Mouse (Mus musculus): ENCODE measurements around the gene Pdpn. TPM values are rescaled to one million over a fixed set of nuclear protein-coding genes. Genes with fewer than 3 reads are reported as not detected.
"Not testable (repeated sequence)": the region's sequence is repeated elsewhere in the genome, so short reads cannot be mapped to it uniquely, and the experiment has no call there.

Gene Pdpn
- 37.1 and 39.0 TPM in 2 replicates for polyA plus RNA-seq (2016; fragmentation: Nextera tagmentation; extraction: Ambion mirVana)

GRCm38 (mm10) chr4:143299325-143300070 is at the start of gene Pdpn:
TSS of gene Pdpn (minus strand) at chr4:143299564.
- peak; percentile 66 for ATAC-seq (ENCODE audit: insufficient number of reproducible peaks, insufficient read depth, low FRiP score, low TSS enrichment)
- H3K27ac ChIP-seq = peak within 1 kb of the TSS; percentile 72
- peak within 1 kb of the TSS; percentile 43 for H3K4me3 ChIP-seq
- H3K36me3 ChIP-seq = no peaks in the 10 kb centered on the region
- peak within 1 kb of the TSS; percentile 70 for H3K4me2 ChIP-seq (replicated peaks)
- under 1% methylated on average over 31 of the region's 31 CpGs for WGBS
- H3K9ac ChIP-seq = peak within 1 kb of the TSS; percentile 50
- no peaks in the 10 kb centered on the region for H3K27me3 ChIP-seq
- peaks cover 45% of the 10 kb centered on the region for H3K4me1 ChIP-seq
- H3K9me3 ChIP-seq = no peaks in the 10 kb centered on the region

- H3K27me3 ChIP-seq = peaks cover 50% of the 10 kb centered on the region
- no peak for ATAC-seq (ENCODE audit: insufficient number of reproducible peaks, insufficient read depth, low FRiP score, low TSS enrichment)
- H3K4me2 ChIP-seq (replicated peaks) = no peak overlapping the region
- H3K9ac ChIP-seq = no peak overlapping the region
- no peaks in the 10 kb centered on the region for H3K9me3 ChIP-seq
- H3K27ac ChIP-seq = no peak overlapping the region
- 0 out of 2 replicates have a peak, but pooled peaks cover 10% of the 10 kb centered on the region for H3K4me1 ChIP-seq
- H3K36me3 ChIP-seq = no peaks in the 10 kb centered on the region
- WGBS = 23% methylated on average over 5 of the region's 5 CpGs
- H3K4me3 ChIP-seq = no peak overlapping the region
Measured at GRCm38 (mm10) chr4:143348678-143349077, 49.3 kb upstream of the Pdpn start.

GRCm38 (mm10) chr4:143345491-143345890 is 46.1 kb upstream of the Pdpn start:
- H3K27ac ChIP-seq; H3K36me3 ChIP-seq; H3K4me2 ChIP-seq (replicated peaks); H3K9me3 ChIP-seq; ATAC-seq (ENCODE audit: insufficient number of reproducible peaks, insufficient read depth, low FRiP score, low TSS enrichment); H3K4me3 ChIP-seq; H3K9ac ChIP-seq; H3K4me1 ChIP-seq: not testable (repeated sequence)
- 81% methylated on average over 5 of the region's 5 CpGs for WGBS
- peaks cover 30% of the 10 kb centered on the region for H3K27me3 ChIP-seq

- WGBS = 83% methylated on average over 7 of the region's 7 CpGs
- Histone ChIP-seq H3K4me2 (replicated peaks) (no peak overlapping the region), H3K27me3 (no peaks in the 10 kb centered on the region), H3K36me3 (no peaks in the 10 kb centered on the region), H3K9ac (no peak overlapping the region), H3K9me3 (no peaks in the 10 kb centered on the region), H3K27ac (no peak overlapping the region), H3K4me3 (no peak overlapping the region), H3K4me1 (no peaks in the 10 kb centered on the region)
- ATAC-seq (ENCODE audit: insufficient number of reproducible peaks, insufficient read depth, low FRiP score, low TSS enrichment) = no peak
Measured at GRCm38 (mm10) chr4:143341470-143341869, 42.1 kb upstream of the Pdpn start.

GRCm38 (mm10) chr4:143339808-143340207 is 40.4 kb upstream of the Pdpn start:
- H3K9ac ChIP-seq = no peak overlapping the region
- 86% methylated on average over 13 of the region's 13 CpGs for WGBS
- no peak overlapping the region for H3K4me3 ChIP-seq
- no peaks in the 10 kb centered on the region for H3K36me3 ChIP-seq
- no peaks in the 10 kb centered on the region for H3K27me3 ChIP-seq
- H3K4me1 ChIP-seq = no peaks in the 10 kb centered on the region
- ATAC-seq (ENCODE audit: insufficient number of reproducible peaks, insufficient read depth, low FRiP score, low TSS enrichment) = no peak
- no peak overlapping the region for H3K27ac ChIP-seq
- H3K9me3 ChIP-seq = no peaks in the 10 kb centered on the region
- no peak overlapping the region for H3K4me2 ChIP-seq (replicated peaks)

- H3K9ac ChIP-seq = no peak overlapping the region
- WGBS = 60% methylated on average over 2 of the region's 2 CpGs
- H3K36me3 ChIP-seq = no peaks in the 10 kb centered on the region
- H3K4me3 ChIP-seq = no peak overlapping the region
- no peaks in the 10 kb centered on the region for H3K9me3 ChIP-seq
- no peak for ATAC-seq (ENCODE audit: insufficient number of reproducible peaks, insufficient read depth, low FRiP score, low TSS enrichment)
- no peaks in the 10 kb centered on the region for H3K4me1 ChIP-seq
- H3K27ac ChIP-seq = no peak overlapping the region
- no peak overlapping the region for H3K4me2 ChIP-seq (replicated peaks)
- no peaks in the 10 kb centered on the region for H3K27me3 ChIP-seq
Measured at GRCm38 (mm10) chr4:143336096-143336495, 36.7 kb upstream of the Pdpn start.

- H3K4me3 ChIP-seq = no peak overlapping the region
- no peak overlapping the region for H3K9ac ChIP-seq
- H3K36me3 ChIP-seq = no peaks in the 10 kb centered on the region
- H3K27ac ChIP-seq = no peak overlapping the region
- no peak overlapping the region for H3K4me2 ChIP-seq (replicated peaks)
- H3K9me3 ChIP-seq = no peaks in the 10 kb centered on the region
- no peaks in the 10 kb centered on the region for H3K27me3 ChIP-seq
- no peak for ATAC-seq (ENCODE audit: insufficient number of reproducible peaks, insufficient read depth, low FRiP score, low TSS enrichment)
- 82% methylated on average over 17 of the region's 17 CpGs for WGBS
- peaks cover 8% of the 10 kb centered on the region for H3K4me1 ChIP-seq
Measured at GRCm38 (mm10) chr4:143334995-143335394, 35.6 kb upstream of the Pdpn start.

- H3K9me3 ChIP-seq = no peaks in the 10 kb centered on the region
- H3K27me3 ChIP-seq = no peaks in the 10 kb centered on the region
- no peak overlapping the region for H3K27ac ChIP-seq
- H3K4me3 ChIP-seq = no peak overlapping the region
- 53% methylated on average over 5 of the region's 5 CpGs for WGBS
- peaks cover 13% of the 10 kb centered on the region for H3K4me1 ChIP-seq
- H3K36me3 ChIP-seq = no peaks in the 10 kb centered on the region
- no peak overlapping the region for H3K4me2 ChIP-seq (replicated peaks)
- no peak overlapping the region for H3K9ac ChIP-seq
- ATAC-seq (ENCODE audit: insufficient number of reproducible peaks, insufficient read depth, low FRiP score, low TSS enrichment) = no peak
Measured at GRCm38 (mm10) chr4:143334145-143334544, 34.8 kb upstream of the Pdpn start.

- H3K9ac ChIP-seq = no peak overlapping the region
- no peaks in the 10 kb centered on the region for H3K9me3 ChIP-seq
- no peak overlapping the region for H3K4me2 ChIP-seq (replicated peaks)
- no peaks in the 10 kb centered on the region for H3K27me3 ChIP-seq
- 94% methylated on average over 1 of the region's 1 CpGs for WGBS
- no peak for ATAC-seq (ENCODE audit: insufficient number of reproducible peaks, insufficient read depth, low FRiP score, low TSS enrichment)
- H3K4me3 ChIP-seq = no peak overlapping the region
- no peak overlapping the region for H3K27ac ChIP-seq
- H3K36me3 ChIP-seq = no peaks in the 10 kb centered on the region
- peaks cover 13% of the 10 kb centered on the region for H3K4me1 ChIP-seq
Measured at GRCm38 (mm10) chr4:143331787-143332186, 32.4 kb upstream of the Pdpn start.

GRCm38 (mm10) chr4:143330566-143330965 is 31.2 kb upstream of the Pdpn start:
- H3K27me3 ChIP-seq = no peaks in the 10 kb centered on the region
- H3K27ac ChIP-seq = peak overlapping the region; percentile 86
- H3K36me3 ChIP-seq = no peaks in the 10 kb centered on the region
- ATAC-seq (ENCODE audit: insufficient number of reproducible peaks, insufficient read depth, low FRiP score, low TSS enrichment) = peak; percentile 87
- no peak overlapping the region for H3K4me3 ChIP-seq
- H3K9me3 ChIP-seq = no peaks in the 10 kb centered on the region
- WGBS = 20% methylated on average over 9 of the region's 9 CpGs
- H3K4me1 ChIP-seq = peaks cover 13% of the 10 kb centered on the region
- H3K4me2 ChIP-seq (replicated peaks) = peak overlapping the region; percentile 26; the same call in 1 of the 2 replicates
- H3K9ac ChIP-seq = no peak overlapping the region

- H3K4me3 ChIP-seq = peak overlapping the region; percentile 29
Measured at GRCm38 (mm10) chr4:143325625-143325941, 26.2 kb upstream of the Pdpn start.

GRCm38 (mm10) chr4:143324925-143325624 is 25.7 kb upstream of the Pdpn start:
- peak overlapping the region; percentile 29 for H3K4me3 ChIP-seq
- H3K4me1 ChIP-seq = peaks cover 11% of the 10 kb centered on the region
- no peaks in the 10 kb centered on the region for H3K36me3 ChIP-seq
- 0 out of 2 replicates have a peak, but pooled peaks have one; percentile 16 for ATAC-seq (ENCODE audit: insufficient number of reproducible peaks, insufficient read depth, low FRiP score, low TSS enrichment)
- H3K4me2 ChIP-seq (replicated peaks) = peak overlapping the region; percentile 51
- H3K27me3 ChIP-seq = no peaks in the 10 kb centered on the region
- H3K9ac ChIP-seq = peak overlapping the region; percentile 31; the same call in 1 of the 2 replicates
- H3K9me3 ChIP-seq = no peaks in the 10 kb centered on the region
- no peak overlapping the region for H3K27ac ChIP-seq
- WGBS = 18% methylated on average over 15 of the region's 15 CpGs

More at GRCm38 (mm10) chr4:143325625-143325941, 26.2 kb upstream of the Pdpn start:
- Histone ChIP-seq H3K9me3 (no peaks in the 10 kb centered on the region), H3K27me3 (no peaks in the 10 kb centered on the region), H3K4me2 (replicated peaks) (peak overlapping the region; percentile 51), H3K36me3 (no peaks in the 10 kb centered on the region), H3K4me1 (peaks cover 16% of the 10 kb centered on the region), H3K27ac (no peak overlapping the region), H3K9ac (no peak overlapping the region; the same call in 1 of the 2 replicates)
- ATAC-seq (ENCODE audit: insufficient number of reproducible peaks, insufficient read depth, low FRiP score, low TSS enrichment) = no peak
- WGBS = 2% methylated on average over 10 of the region's 10 CpGs

Measured in embryonic facial prominence, embryonic 12.5 days (tissue).